Mouse (Mus musculus): ENCODE data around the gene Peli2. TPM values are rescaled to one million over a fixed set of nuclear protein-coding genes. Genes with fewer than 3 reads are reported as not detected.

Gene Peli2
- total RNA-seq, 1 experiment, result 1.6 TPM

DNA sequence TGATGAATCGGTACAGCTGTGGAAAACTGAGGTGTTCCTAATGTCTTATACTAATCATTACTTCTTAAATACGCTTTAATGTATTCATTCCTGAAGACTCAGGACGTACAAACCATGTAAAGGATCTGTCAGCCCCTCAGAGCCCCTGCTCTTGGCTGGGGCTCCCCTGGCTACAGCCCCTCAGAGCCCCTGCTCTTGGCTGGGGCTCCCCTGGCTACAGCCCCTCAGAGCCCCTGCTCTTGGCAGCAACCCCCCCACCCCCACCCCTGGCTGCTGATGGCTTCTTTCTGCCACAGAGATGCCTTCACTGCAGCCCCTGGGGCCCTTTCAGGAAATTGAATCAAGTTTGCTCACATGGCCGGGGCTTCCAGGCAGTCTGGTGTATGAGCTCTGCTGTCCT, 22.5 kb downstream of the Peli2 start:
- in situ Hi-C loops (cut with MboI; ENCODE audit: low sequenced_read_pairs in 2 of 2, unreplicated experiment in 2 of 2), result no loop called here
- Histone ChIP-seq H3K9me3 (ENCODE audit: control insufficient read depth, insufficient read depth, low read depth, low read length) (no peaks in the 10 kb centered on the region), H3K4me1 (ENCODE audit: control insufficient read depth in 2 of 2, insufficient read depth in 2 of 2, low read length in 2 of 2, poor library complexity in 1 of 2) (no peaks in the 10 kb centered on the region), H3K4me3 (ENCODE audit: insufficient read depth in 1 of 2, low read depth in 1 of 2, low read length in 2 of 2, poor library complexity in 1 of 2, severe bottlenecking in 1 of 2) (no peak overlapping the region), H3K36me3 (ENCODE audit: control insufficient read depth, insufficient read depth, low read length, poor library complexity, severe bottlenecking) (no peaks in the 10 kb centered on the region), H3K9ac (ENCODE audit: insufficient read depth, low read depth, low read length, poor library complexity, severe bottlenecking) (no peak overlapping the region), H3K27ac (ENCODE audit: insufficient read depth, low read depth, low read length, poor library complexity, severe bottlenecking) (no peak overlapping the region)
- TF ChIP-seq CHD2 (IDR thresholded peaks at IDR 0.05; ENCODE audit: low read depth, low read length) (no peak), HCFC1 (IDR thresholded peaks at IDR 0.05; ENCODE audit: borderline replicate concordance, insufficient read depth, low read length) (no peak), MAFK (IDR thresholded peaks at IDR 0.05; ENCODE audit: insufficient read depth, low read depth, low read length) (no peak), ZNF384 (IDR thresholded peaks at IDR 0.05; ENCODE audit: low read depth, low read length) (no peak), ZC3H11A (IDR thresholded peaks at IDR 0.05; ENCODE audit: borderline replicate concordance, low read depth, low read length) (no peak)
- no peak for DNase-seq (ENCODE audit: low read depth, low spot score)

DNA sequence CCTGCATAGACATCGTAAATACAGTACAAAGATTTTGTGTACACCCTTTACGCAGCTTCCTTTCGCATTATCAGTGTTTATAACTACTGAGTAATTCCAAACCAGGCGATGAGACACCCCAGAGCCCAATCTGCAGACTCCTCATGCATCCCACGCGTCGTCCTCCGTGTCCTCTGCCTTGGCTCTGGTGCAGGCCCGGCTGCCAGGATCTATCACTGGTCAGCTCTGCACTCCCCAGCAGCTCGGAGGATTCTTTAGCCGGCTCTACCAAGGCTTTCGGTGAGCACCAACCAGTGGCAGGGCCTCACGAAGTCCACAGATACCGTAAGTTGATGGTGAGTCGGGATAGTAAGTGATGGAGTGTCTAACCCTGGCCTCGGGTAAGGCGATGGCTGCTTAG, 23.7 kb downstream of the Peli2 start:
- H3K4me3 ChIP-seq (ENCODE audit: insufficient read depth in 1 of 2, low read depth in 1 of 2, low read length in 2 of 2, poor library complexity in 1 of 2, severe bottlenecking in 1 of 2), result no peak overlapping the region
- DNase-seq (ENCODE audit: low read depth, low spot score), result no peak
- no peak overlapping the region for H3K9ac ChIP-seq (ENCODE audit: insufficient read depth, low read depth, low read length, poor library complexity, severe bottlenecking)
- TF ChIP-seq MAFK (IDR thresholded peaks at IDR 0.05; ENCODE audit: insufficient read depth, low read depth, low read length) (no peak), CHD2 (IDR thresholded peaks at IDR 0.05; ENCODE audit: low read depth, low read length) (no peak), ZC3H11A (IDR thresholded peaks at IDR 0.05; ENCODE audit: borderline replicate concordance, low read depth, low read length) (no peak), HCFC1 (IDR thresholded peaks at IDR 0.05; ENCODE audit: borderline replicate concordance, insufficient read depth, low read length) (no peak), ZNF384 (IDR thresholded peaks at IDR 0.05; ENCODE audit: low read depth, low read length) (no peak)
- in situ Hi-C loops (cut with MboI; ENCODE audit: low sequenced_read_pairs in 2 of 2, unreplicated experiment in 2 of 2), result no loop called here
- H3K27ac ChIP-seq (ENCODE audit: insufficient read depth, low read depth, low read length, poor library complexity, severe bottlenecking), result no peak overlapping the region
- H3K4me1 ChIP-seq (ENCODE audit: control insufficient read depth in 2 of 2, insufficient read depth in 2 of 2, low read length in 2 of 2, poor library complexity in 1 of 2), result no peaks in the 10 kb centered on the region
- no peaks in the 10 kb centered on the region for H3K9me3 ChIP-seq (ENCODE audit: control insufficient read depth, insufficient read depth, low read depth, low read length)
- no peaks in the 10 kb centered on the region for H3K36me3 ChIP-seq (ENCODE audit: control insufficient read depth, insufficient read depth, low read length, poor library complexity, severe bottlenecking)

- DNase-seq (ENCODE audit: low read depth, low spot score), result peak; percentile 16
- Histone ChIP-seq H3K9me3 (ENCODE audit: control insufficient read depth, insufficient read depth, low read depth, low read length) (no peaks in the 10 kb centered on the region), H3K27ac (ENCODE audit: insufficient read depth, low read depth, low read length, poor library complexity, severe bottlenecking) (no peak overlapping the region), H3K4me1 (ENCODE audit: control insufficient read depth in 2 of 2, insufficient read depth in 2 of 2, low read length in 2 of 2, poor library complexity in 1 of 2) (no peaks in the 10 kb centered on the region), H3K9ac (ENCODE audit: insufficient read depth, low read depth, low read length, poor library complexity, severe bottlenecking) (no peak overlapping the region), H3K4me3 (ENCODE audit: insufficient read depth in 1 of 2, low read depth in 1 of 2, low read length in 2 of 2, poor library complexity in 1 of 2, severe bottlenecking in 1 of 2) (no peak overlapping the region), H3K36me3 (ENCODE audit: control insufficient read depth, insufficient read depth, low read length, poor library complexity, severe bottlenecking) (no peaks in the 10 kb centered on the region)
- TF ChIP-seq ZC3H11A (IDR thresholded peaks at IDR 0.05; ENCODE audit: borderline replicate concordance, low read depth, low read length) (no peak), CHD2 (IDR thresholded peaks at IDR 0.05; ENCODE audit: low read depth, low read length) (no peak), ZNF384 (IDR thresholded peaks at IDR 0.05; ENCODE audit: low read depth, low read length) (no peak), MAFK (IDR thresholded peaks at IDR 0.05; ENCODE audit: insufficient read depth, low read depth, low read length) (no peak), HCFC1 (IDR thresholded peaks at IDR 0.05; ENCODE audit: borderline replicate concordance, insufficient read depth, low read length) (no peak)
- in situ Hi-C loops (cut with MboI; ENCODE audit: low sequenced_read_pairs in 2 of 2, unreplicated experiment in 2 of 2), result no loop called here
Measured at GRCm38 (mm10) chr14:48147688-48148087, 27.1 kb downstream of the Peli2 start.

DNA sequence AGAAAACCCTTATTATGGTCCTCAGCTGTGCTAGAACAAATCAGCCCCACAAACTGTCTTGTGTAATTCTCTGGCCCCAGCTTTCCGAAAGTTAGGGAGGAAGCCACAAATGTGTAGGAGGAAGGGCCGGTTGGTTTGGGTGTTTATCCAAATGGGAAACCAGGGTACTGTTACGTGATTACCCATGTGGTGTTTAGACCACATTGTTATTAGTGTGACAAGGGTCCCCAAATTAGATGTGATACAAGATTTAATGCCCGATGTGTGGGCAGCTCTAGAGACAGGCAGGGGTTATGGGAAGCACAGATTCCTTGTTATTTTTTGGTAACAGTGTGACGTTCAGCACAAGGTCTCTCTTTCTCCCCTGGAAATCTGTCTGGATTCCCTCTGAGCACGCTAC, 28.0 kb downstream of the Peli2 start:
- H3K9me3 ChIP-seq (ENCODE audit: control insufficient read depth, insufficient read depth, low read depth, low read length), result no peaks in the 10 kb centered on the region
- TF ChIP-seq ZNF384 (IDR thresholded peaks at IDR 0.05; ENCODE audit: low read depth, low read length), result no peak
- TF ChIP-seq ZC3H11A (IDR thresholded peaks at IDR 0.05; ENCODE audit: borderline replicate concordance, low read depth, low read length), result no peak
- TF ChIP-seq MAFK (IDR thresholded peaks at IDR 0.05; ENCODE audit: insufficient read depth, low read depth, low read length), result no peak
- TF ChIP-seq HCFC1 (IDR thresholded peaks at IDR 0.05; ENCODE audit: borderline replicate concordance, insufficient read depth, low read length), result no peak
- no peak for TF ChIP-seq CHD2 (IDR thresholded peaks at IDR 0.05; ENCODE audit: low read depth, low read length)
- no peak overlapping the region for H3K27ac ChIP-seq (ENCODE audit: insufficient read depth, low read depth, low read length, poor library complexity, severe bottlenecking)
- in situ Hi-C loops (cut with MboI; ENCODE audit: low sequenced_read_pairs in 2 of 2, unreplicated experiment in 2 of 2), result no loop called here
- no peak for DNase-seq (ENCODE audit: low read depth, low spot score)
- H3K36me3 ChIP-seq (ENCODE audit: control insufficient read depth, insufficient read depth, low read length, poor library complexity, severe bottlenecking), result no peaks in the 10 kb centered on the region
- H3K4me1 ChIP-seq (ENCODE audit: control insufficient read depth in 2 of 2, insufficient read depth in 2 of 2, low read length in 2 of 2, poor library complexity in 1 of 2), result no peaks in the 10 kb centered on the region
- no peak overlapping the region for H3K9ac ChIP-seq (ENCODE audit: insufficient read depth, low read depth, low read length, poor library complexity, severe bottlenecking)
- no peak overlapping the region for H3K4me3 ChIP-seq (ENCODE audit: insufficient read depth in 1 of 2, low read depth in 1 of 2, low read length in 2 of 2, poor library complexity in 1 of 2, severe bottlenecking in 1 of 2)

DNA sequence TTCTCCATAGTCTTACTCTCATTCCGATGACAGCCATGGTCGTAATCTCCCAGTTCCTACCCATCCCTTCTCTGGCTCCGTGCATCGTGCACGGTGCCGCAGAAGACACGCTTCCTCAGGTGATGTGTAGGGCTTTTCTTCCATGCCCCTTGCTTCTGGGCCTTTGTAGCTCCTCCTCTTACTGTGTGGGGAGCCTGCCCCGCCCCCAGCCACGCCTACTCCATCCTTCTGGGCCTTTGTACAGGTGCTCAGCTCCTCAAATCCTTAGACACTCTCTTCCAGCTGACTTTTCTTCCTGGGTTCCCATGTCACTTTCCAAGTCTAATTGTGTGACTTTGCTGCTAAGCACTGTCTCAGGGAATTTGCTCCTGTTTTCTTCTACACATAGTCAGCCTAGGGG, 28.7 kb downstream of the Peli2 start:
- H3K9ac ChIP-seq (ENCODE audit: insufficient read depth, low read depth, low read length, poor library complexity, severe bottlenecking), result no peak overlapping the region
- no peak overlapping the region for H3K27ac ChIP-seq (ENCODE audit: insufficient read depth, low read depth, low read length, poor library complexity, severe bottlenecking)
- H3K9me3 ChIP-seq (ENCODE audit: control insufficient read depth, insufficient read depth, low read depth, low read length), result no peaks in the 10 kb centered on the region
- H3K4me3 ChIP-seq (ENCODE audit: insufficient read depth in 1 of 2, low read depth in 1 of 2, low read length in 2 of 2, poor library complexity in 1 of 2, severe bottlenecking in 1 of 2), result no peak overlapping the region
- no peaks in the 10 kb centered on the region for H3K4me1 ChIP-seq (ENCODE audit: control insufficient read depth in 2 of 2, insufficient read depth in 2 of 2, low read length in 2 of 2, poor library complexity in 1 of 2)
- TF ChIP-seq HCFC1 (IDR thresholded peaks at IDR 0.05; ENCODE audit: borderline replicate concordance, insufficient read depth, low read length) (no peak), ZNF384 (IDR thresholded peaks at IDR 0.05; ENCODE audit: low read depth, low read length) (no peak), MAFK (IDR thresholded peaks at IDR 0.05; ENCODE audit: insufficient read depth, low read depth, low read length) (no peak), ZC3H11A (IDR thresholded peaks at IDR 0.05; ENCODE audit: borderline replicate concordance, low read depth, low read length) (no peak), CHD2 (IDR thresholded peaks at IDR 0.05; ENCODE audit: low read depth, low read length) (no peak)
- in situ Hi-C loops (cut with MboI; ENCODE audit: low sequenced_read_pairs in 2 of 2, unreplicated experiment in 2 of 2), result no loop called here
- peak; percentile 24 for DNase-seq (ENCODE audit: low read depth, low spot score)
- H3K36me3 ChIP-seq (ENCODE audit: control insufficient read depth, insufficient read depth, low read length, poor library complexity, severe bottlenecking), result no peaks in the 10 kb centered on the region

Data from ES-E14 (cell line).